Mouse (Mus musculus) MEL (cell line): ENCODE measurements at regions not wholly inside any gene's neighbourhood (a gene's known extent, or its start where the extent isn't known, plus 50 kb on each side); places are given as distances from the start of the nearest gene placed in this dataset.

ENCODE experiments used
- CTCF ChIP-seq, 3 experiments: IDR thresholded peaks in 2 of 3; conservative IDR thresholded peaks in 1 of 3; 2 replicates each; pipeline ENCODE4 v1.5.1; 2011 to 2012; ENCODE audit warnings: low read length in 3 of 3, low read depth in 2 of 3, mild to moderate bottlenecking in 2 of 3, improper control_type of control experiment in 1 of 3, inconsistent platforms in 1 of 3, mixed read lengths in 1 of 3, moderate library complexity in 1 of 3; ENCODE audit not compliant: control insufficient read depth in 1 of 3, insufficient read depth in 1 of 3, poor library complexity in 1 of 3, severe bottlenecking in 1 of 3
- EP300 ChIP-seq, 2 experiments: IDR thresholded peaks; 2 replicates each; pipeline ENCODE4 v1.6.1; 2011; ENCODE audit warnings: improper control_type of control experiment in 2 of 2, low read length in 2 of 2, low read depth in 1 of 2, mild to moderate bottlenecking in 1 of 2
- MYB ChIP-seq: IDR thresholded peaks from 2 replicates; pipeline ENCODE4 v1.6.1; 2011; ENCODE audit warnings: mild to moderate bottlenecking, low read depth, low read length, improper control_type of control experiment
- POLR2A ChIP-seq, 2 experiments: IDR thresholded peaks; 2 replicates each; pipeline ENCODE4 v1.6.1; 2011 to 2012; ENCODE audit warnings: low read length in 2 of 2, mild to moderate bottlenecking in 2 of 2, control low read depth in 1 of 2, improper control_type of control experiment in 1 of 2, low read depth in 1 of 2, moderate library complexity in 1 of 2; ENCODE audit not compliant: control insufficient read depth in 1 of 2, insufficient read depth in 1 of 2, poor library complexity in 1 of 2
- RCOR1 ChIP-seq: IDR thresholded peaks from 2 replicates; pipeline ENCODE4 v1.6.1; 2012; ENCODE audit warnings: low read depth, mild to moderate bottlenecking, inconsistent platforms, low read length, improper control_type of control experiment
- TCF12 ChIP-seq: IDR thresholded peaks from 2 replicates; pipeline ENCODE4 v1.6.1; 2014; ENCODE audit warnings: low read depth, mild to moderate bottlenecking, inconsistent platforms, low read length, improper control_type of control experiment, moderate library complexity
- UBTF ChIP-seq: IDR thresholded peaks from 2 replicates; pipeline ENCODE4 v1.6.1; 2012; ENCODE audit warnings: low read depth, mild to moderate bottlenecking, inconsistent platforms, low read length, improper control_type of control experiment, moderate library complexity, borderline replicate concordance; ENCODE audit not compliant: insufficient read depth

DNA sequence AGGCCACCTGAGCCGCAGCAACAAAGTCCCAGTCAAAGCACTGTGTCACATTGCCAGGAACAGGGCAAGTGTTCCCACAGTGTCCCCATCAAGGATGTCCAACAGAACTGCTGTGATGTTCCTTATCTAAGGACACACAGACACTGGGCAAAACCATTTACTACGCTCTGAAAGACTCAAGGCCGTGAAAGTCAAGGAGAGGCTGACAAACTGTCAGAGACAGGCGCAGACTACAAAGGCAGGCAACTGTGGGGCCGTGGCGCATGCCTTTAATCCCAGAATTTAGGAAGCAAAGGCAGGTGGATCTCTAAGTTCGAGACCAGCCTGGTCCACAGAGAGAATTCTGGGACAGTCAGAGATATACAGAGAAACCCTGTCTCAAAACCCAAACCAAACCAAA, 96.8 kb upstream of the Slc22a12 start:
- TF ChIP-seq CTCF (IDR thresholded peaks at IDR 0.05 in 2 of 3, conservative IDR thresholded peaks at IDR 0.05 in 1 of 3; ENCODE audit: control insufficient read depth in 1 of 3, insufficient read depth in 1 of 3, low read depth in 2 of 3, low read length in 3 of 3, poor library complexity in 1 of 3, severe bottlenecking in 1 of 3) (no peak), POLR2A (IDR thresholded peaks at IDR 0.05; ENCODE audit: control insufficient read depth in 1 of 2, insufficient read depth in 1 of 2, low read depth in 1 of 2, low read length in 2 of 2, poor library complexity in 1 of 2) (no peak), EP300 (IDR thresholded peaks at IDR 0.05; ENCODE audit: low read depth in 1 of 2, low read length in 2 of 2) (no peak), MYB (no peak), TCF12 (no peak), RCOR1 (no peak), UBTF (no peak)
